Mouse (Mus musculus) neural tube, embryonic 12.5 days (tissue): ENCODE results near the gene Sdf2l1. TPM values are rescaled to one million over a fixed set of nuclear protein-coding genes. Genes with fewer than 3 reads are reported as not detected.

ENCODE experiments used
- ATAC-seq: fragments of 200-750 bp; cut with Nextera tagmentation; 2 replicates; pipeline ENCODE4 v1.8.0; 2017; ENCODE audit warnings: low read depth, mild to moderate bottlenecking, moderate TSS enrichment, moderate library complexity; ENCODE audit not compliant: low FRiP score
- H3K27ac ChIP-seq: fragments of 300-500 bp; sonication (generic); 2 replicates; pipeline ENCODE4 v1.5.1; 2016
- H3K27me3 ChIP-seq: fragments of 300-500 bp; sonication (generic); replicated peaks from 2 replicates; pipeline ENCODE4 v1.6.1; 2016; ENCODE audit warnings: mild to moderate bottlenecking
- H3K36me3 ChIP-seq: fragments of 300-500 bp; sonication (generic); 2 replicates; pipeline ENCODE4 v1.6.1; 2016; ENCODE audit warnings: mild to moderate bottlenecking
- H3K4me1 ChIP-seq: fragments of 300-500 bp; sonication (generic); 2 replicates; pipeline ENCODE4 v1.6.1; 2016
- H3K4me2 ChIP-seq: fragments of 300-500 bp; sonication (generic); replicated peaks from 2 replicates; pipeline ENCODE4 v1.6.1; 2016; ENCODE audit warnings: mild to moderate bottlenecking
- H3K4me3 ChIP-seq: fragments of 300-500 bp; sonication (generic); 2 replicates; pipeline ENCODE4 v1.5.1; 2016
- H3K9ac ChIP-seq: fragments of 300-500 bp; sonication (generic); 2 replicates; pipeline ENCODE4 v1.6.1; 2016; ENCODE audit warnings: mild to moderate bottlenecking
- H3K9me3 ChIP-seq: fragments of 300-500 bp; sonication (generic); 2 replicates; pipeline ENCODE4 v1.6.1; 2016; ENCODE audit warnings: mild to moderate bottlenecking
- WGBS: fragments of 180-500 bp; shearing (Covaris S2); methylation state at CpG from one replicate; pipeline ENCODE4 v1.1.7; 2016; 5-methylcytosine and 5-hydroxymethylcytosine counted together
- polyA plus RNA-seq: library from polyadenylated mRNA; unstranded; fragments of >200 nt; fragmentation: Nextera tagmentation; extraction: Ambion mirVana; gene quantifications from 2 replicates; pipeline ENCODE4 v1.2.1, GENCODE M21; 2016

The Sdf2l1 gene
- polyA plus RNA-seq, 1 experiment from 2014 or later, result 61.5 TPM

DNA sequence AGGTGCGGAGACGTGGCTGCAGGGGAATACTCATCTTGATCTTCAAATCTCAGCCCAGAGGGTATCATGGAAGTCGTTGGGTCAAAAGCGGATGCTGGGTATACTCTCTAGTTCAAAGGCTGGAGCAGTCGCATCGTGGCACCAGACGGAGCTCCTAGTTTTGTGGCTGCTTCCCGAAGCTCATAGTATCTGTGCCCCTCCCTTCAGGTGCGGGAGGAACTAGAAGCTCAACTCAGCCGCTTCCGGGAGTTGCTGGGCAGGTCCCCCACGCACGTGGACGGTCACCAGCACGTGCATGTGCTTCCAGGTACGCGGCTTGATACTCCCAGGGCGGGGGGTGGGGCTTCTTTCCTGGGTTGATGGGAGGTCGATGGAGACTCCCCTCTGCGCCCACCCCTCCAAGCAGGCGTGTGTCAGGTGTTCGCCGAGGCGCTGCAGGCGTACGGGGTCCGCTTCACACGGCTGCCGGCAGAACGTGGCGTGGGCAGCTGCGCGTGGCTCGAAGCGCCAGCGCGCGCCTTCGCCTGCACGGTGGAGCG is 15.3 kb upstream of the Sdf2l1 start:
- Histone ChIP-seq H3K4me3 (peak overlapping the region; percentile 55), H3K9me3 (no peaks in the 10 kb centered on the region), H3K27ac (no peak overlapping the region), H3K36me3 (peaks cover 10% of the 10 kb centered on the region), H3K9ac (peak overlapping the region; percentile 60), H3K4me2 (peak overlapping the region; percentile 94), H3K4me1 (peaks cover 14% of the 10 kb centered on the region), H3K27me3 (peaks cover 15% of the 10 kb centered on the region)
- ATAC-seq, result peak; percentile 37
- WGBS, result 1% methylated on average over 41 of the region's 41 CpGs

DNA sequence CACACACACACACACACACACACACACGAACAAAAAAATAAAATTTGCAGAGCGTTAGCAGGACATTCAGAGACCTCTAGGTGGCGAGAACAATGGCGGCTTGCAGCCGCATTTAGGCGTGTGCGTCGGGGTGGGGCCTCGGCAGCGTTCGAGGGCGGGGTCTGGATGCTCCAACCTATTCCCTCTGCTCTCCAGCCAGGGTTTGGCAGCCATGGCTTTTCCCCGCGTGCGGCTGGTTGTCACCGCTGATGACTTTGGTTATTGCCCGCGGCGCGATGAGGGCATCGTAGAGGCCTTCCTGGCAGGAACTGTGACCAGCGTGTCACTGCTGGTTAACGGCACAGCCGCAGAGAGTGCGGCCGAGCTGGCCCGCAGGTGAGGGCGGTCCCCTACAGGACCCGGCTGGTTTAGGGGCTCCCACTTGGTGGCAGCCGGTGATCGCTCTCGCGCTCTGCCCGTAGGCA is 14.6 kb upstream of the Sdf2l1 start, which contains the start of gene Ccdc116:
Gene Ccdc116, minus strand, starts transcription at position 458 of the 464 bp plus-strand sequence.
- Histone ChIP-seq H3K4me1 (peaks cover 14% of the 10 kb centered on the region), H3K27me3 (peaks cover 15% of the 10 kb centered on the region), H3K36me3 (peaks cover 4% of the 10 kb centered on the region), H3K9ac (peak within 1 kb of the TSS; percentile 60), H3K9me3 (no peaks in the 10 kb centered on the region), H3K4me2 (peak within 1 kb of the TSS; percentile 94), H3K27ac (no peak within 1 kb of the TSS), H3K4me3 (peak within 1 kb of the TSS; percentile 55)
- WGBS, result under 1% methylated on average over 34 of the region's 34 CpGs
- peak; percentile 79 for ATAC-seq

DNA sequence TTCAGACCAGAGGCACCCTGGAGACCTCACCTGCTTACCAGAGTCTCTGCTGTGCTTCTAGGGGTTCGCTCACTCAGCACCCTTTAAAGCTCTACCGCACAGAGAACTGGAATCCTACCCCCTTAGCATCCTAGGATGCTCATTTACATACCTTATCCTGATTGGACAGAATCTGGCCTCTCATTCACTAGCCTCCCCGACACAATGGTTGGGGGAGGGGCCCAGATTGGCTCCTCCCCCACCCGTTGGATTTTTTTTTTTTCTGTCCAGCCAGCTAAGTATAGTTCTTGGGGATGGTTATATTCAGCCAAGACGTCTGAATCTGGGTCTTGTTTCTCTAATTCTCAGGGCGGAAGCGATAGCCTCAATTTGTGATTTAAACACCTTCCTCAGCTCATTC is 12.2 kb upstream of the Sdf2l1 start, which contains the start of gene Ydjc:
Gene Ydjc, plus strand, starts transcription at position 283 of the 400 bp plus-strand sequence.
- no peaks in the 10 kb centered on the region for H3K9me3 ChIP-seq
- no peak for ATAC-seq
- WGBS, result 16% methylated on average over 7 of the region's 7 CpGs

DNA sequence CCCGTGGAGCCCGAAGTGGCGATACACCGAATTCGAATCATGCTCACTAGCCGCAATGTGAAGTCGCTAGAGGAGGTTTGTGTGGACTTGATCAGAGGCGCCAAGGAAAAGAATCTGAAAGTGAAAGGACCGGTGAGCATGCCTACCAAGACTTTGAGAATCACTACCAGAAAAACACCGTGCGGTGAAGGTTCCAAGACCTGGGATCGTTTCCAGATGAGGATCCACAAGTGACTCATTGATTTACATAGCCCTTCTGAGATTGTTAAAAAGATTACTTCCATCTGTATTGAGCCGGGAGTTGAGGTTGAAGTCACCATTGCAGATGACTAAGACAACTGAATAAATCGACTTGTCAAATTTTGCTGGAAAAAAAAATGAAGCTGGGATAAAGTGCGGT is 5.2 kb upstream of the Sdf2l1 start:
- Histone ChIP-seq H3K9me3 (no peaks in the 10 kb centered on the region), H3K9ac (no peak overlapping the region), H3K27ac (no peak overlapping the region), H3K36me3 (no peaks in the 10 kb centered on the region), H3K4me1 (no peaks in the 10 kb centered on the region; the same call in 1 of the 2 replicates), H3K4me2 (no peak overlapping the region), H3K4me3 (no peak overlapping the region), H3K27me3 (no peaks in the 10 kb centered on the region)
- ATAC-seq, result no peak
- 88% methylated on average over 15 of the region's 15 CpGs for WGBS

More for the DNA sequence above, 12.2 kb upstream of the Sdf2l1 start, which contains the start of gene Ydjc:
- Histone ChIP-seq H3K9ac (no peak within 1 kb of the TSS), H3K4me2 (no peak within 1 kb of the TSS), H3K4me3 (no peak within 1 kb of the TSS), H3K4me1 (peaks cover 14% of the 10 kb centered on the region), H3K27ac (no peak within 1 kb of the TSS), H3K27me3 (peaks cover 15% of the 10 kb centered on the region), H3K36me3 (no peaks in the 10 kb centered on the region)

DNA sequence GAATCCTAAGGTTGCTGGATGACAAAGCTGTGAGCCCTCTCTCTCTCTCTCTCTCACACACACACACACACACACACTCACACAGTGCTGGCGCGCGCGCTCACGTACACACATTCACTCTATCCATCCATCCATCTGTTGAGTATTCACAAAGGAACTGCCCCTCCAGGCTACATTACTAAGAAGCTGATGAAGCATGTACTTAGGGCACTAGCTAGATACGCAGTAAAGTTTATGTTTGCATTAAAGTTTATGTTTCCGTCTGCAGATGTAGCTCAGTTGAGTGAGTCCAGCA is 670 bp upstream of the Sdf2l1 start:
- peak overlapping the region; percentile 97 for H3K4me2 ChIP-seq
- H3K9me3 ChIP-seq, result no peaks in the 10 kb centered on the region
- WGBS, result 39% methylated on average over 7 of the region's 7 CpGs
- H3K9ac ChIP-seq, result peak overlapping the region; percentile 46
- H3K36me3 ChIP-seq, result no peaks in the 10 kb centered on the region
- H3K27ac ChIP-seq, result no peak overlapping the region
- ATAC-seq, result no peak
- no peaks in the 10 kb centered on the region for H3K27me3 ChIP-seq
- H3K4me1 ChIP-seq, result peaks cover 17% of the 10 kb centered on the region
- H3K4me3 ChIP-seq, result peak overlapping the region; percentile 81; the same call in 1 of the 2 replicates

DNA sequence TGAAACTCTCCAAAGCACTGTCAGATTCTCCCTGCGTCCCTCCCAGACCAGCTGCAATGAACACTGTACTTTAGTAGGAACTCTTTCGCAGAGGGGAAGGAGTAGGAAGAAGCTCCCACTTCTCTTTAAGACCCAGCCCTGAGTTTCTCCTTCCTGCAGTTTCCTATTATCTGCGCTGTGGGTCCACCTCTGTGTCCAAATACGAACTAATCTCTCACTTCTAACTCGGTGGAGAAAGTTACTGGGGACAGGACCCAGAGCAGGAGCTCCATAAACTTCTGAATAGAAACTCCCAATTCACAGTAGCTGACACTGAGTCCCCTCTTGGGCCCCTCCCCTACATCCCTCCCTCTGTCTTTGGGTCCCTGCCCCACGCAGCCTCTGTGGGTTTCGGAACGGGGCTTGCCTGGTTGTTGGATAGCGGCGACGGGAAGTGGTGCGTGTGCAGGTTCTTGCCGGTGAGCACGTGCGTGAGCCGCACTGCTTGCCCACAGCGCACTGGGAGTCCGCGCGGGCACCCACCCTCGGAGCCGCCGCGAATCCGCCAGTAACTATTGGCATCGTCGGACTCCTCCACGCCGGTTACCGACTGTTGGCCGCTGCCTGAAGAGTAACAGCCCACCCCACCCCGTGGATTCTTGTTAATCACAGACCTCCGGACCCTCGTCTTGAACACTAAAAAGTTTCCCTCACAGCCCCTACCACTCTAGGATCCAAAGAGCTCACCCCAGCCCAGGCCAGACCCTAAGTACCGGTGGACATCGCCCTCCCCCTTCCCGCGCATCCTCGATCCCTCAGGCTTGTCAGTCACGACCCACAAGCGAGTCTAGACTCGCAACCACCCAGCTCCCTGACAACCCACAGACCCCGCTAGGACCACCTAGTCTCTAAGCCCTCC is 743 bp downstream of the Sdf2l1 start:
- 4% methylated on average over 43 of the region's 43 CpGs for WGBS

DNA sequence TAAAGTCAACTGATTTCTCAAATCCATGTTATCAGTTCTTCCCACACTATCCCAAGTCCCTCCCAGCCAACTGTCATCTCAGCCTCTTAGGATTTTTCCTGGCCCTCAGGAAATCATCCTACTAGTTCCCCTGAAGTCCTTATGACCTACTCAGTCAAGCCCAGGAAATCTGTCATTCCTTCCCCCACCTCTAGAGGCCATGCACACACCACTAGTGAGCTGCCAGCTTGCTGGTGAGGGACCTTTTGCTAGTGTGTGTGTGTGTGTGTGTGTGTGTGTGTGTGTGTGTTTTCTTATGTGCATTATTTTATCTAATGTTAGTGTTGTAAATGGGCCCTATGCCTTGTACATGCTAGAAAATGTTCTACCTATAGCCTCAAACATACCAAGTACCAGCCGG is 4.9 kb downstream of the Sdf2l1 start:
- Histone ChIP-seq H3K27ac (no peak overlapping the region), H3K4me1 (peaks cover 36% of the 10 kb centered on the region), H3K9me3 (no peaks in the 10 kb centered on the region), H3K9ac (no peak overlapping the region), H3K4me2 (no peak overlapping the region), H3K36me3 (peaks cover 4% of the 10 kb centered on the region), H3K27me3 (no peaks in the 10 kb centered on the region; the same call in 1 of the 2 replicates), H3K4me3 (no peak overlapping the region)
- ATAC-seq, result no peak
- 89% methylated on average over 1 of the region's 1 CpGs for WGBS

More for the DNA sequence above, 743 bp downstream of the Sdf2l1 start:
- H3K27ac ChIP-seq, result peak overlapping the region; percentile 80
- peak overlapping the region; percentile 97 for H3K4me2 ChIP-seq
- H3K27me3 ChIP-seq, result no peaks in the 10 kb centered on the region
- no peaks in the 10 kb centered on the region for H3K36me3 ChIP-seq
- H3K9me3 ChIP-seq, result no peaks in the 10 kb centered on the region
- H3K9ac ChIP-seq, result peak overlapping the region; percentile 72
- H3K4me3 ChIP-seq, result peak overlapping the region; percentile 81
- ATAC-seq, result peak; percentile 88; the same call in 1 of the 2 replicates
- peaks cover 17% of the 10 kb centered on the region for H3K4me1 ChIP-seq

DNA sequence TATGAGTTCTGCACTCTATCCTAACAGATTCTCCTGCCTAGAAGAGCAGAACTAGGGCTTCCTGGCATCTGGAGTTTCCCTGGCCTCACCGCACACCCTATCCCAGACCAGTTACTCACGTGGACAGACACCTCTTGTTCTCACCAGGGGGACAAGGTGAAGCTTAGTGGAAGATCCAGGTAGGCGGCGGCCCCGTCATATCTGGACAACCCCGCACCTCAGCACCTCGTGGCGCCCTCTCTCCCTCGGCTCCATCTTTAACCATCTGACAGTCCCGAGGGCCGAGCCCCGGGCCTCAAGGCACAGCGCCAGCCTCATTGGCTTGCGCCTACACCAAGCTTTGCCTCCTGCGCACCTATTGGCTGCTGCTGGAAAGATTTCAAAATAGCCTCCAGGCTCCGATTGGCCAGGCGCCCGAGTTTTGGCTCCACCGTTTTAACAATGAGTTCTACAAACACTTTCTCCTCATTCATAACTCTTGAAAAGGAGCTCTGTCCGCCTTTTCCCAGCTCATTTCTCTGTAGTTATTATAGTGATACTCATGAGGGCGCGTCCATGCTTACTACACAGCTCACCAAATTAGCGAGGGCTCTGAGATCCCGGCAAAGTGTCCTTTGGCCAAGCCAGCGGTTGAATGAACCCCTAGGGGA is 7.2 kb downstream of the Sdf2l1 start, which contains the start of gene 2610318N02Rik:
Gene 2610318N02Rik, minus strand, starts transcription at position 297 of the 650 bp plus-strand sequence.
- peak within 1 kb of the TSS; percentile 53 for H3K4me3 ChIP-seq
- peak within 1 kb of the TSS; percentile 79 for H3K9ac ChIP-seq
- H3K9me3 ChIP-seq, result no peaks in the 10 kb centered on the region
- H3K4me2 ChIP-seq, result peak within 1 kb of the TSS; percentile 82
- H3K36me3 ChIP-seq, result peaks cover 23% of the 10 kb centered on the region
- peaks cover 25% of the 10 kb centered on the region for H3K4me1 ChIP-seq
- H3K27me3 ChIP-seq, result no peaks in the 10 kb centered on the region; the same call in 1 of the 2 replicates
- WGBS, result under 1% methylated on average over 25 of the region's 25 CpGs
- peak; percentile 96 for ATAC-seq
- H3K27ac ChIP-seq, result no peak within 1 kb of the TSS

DNA sequence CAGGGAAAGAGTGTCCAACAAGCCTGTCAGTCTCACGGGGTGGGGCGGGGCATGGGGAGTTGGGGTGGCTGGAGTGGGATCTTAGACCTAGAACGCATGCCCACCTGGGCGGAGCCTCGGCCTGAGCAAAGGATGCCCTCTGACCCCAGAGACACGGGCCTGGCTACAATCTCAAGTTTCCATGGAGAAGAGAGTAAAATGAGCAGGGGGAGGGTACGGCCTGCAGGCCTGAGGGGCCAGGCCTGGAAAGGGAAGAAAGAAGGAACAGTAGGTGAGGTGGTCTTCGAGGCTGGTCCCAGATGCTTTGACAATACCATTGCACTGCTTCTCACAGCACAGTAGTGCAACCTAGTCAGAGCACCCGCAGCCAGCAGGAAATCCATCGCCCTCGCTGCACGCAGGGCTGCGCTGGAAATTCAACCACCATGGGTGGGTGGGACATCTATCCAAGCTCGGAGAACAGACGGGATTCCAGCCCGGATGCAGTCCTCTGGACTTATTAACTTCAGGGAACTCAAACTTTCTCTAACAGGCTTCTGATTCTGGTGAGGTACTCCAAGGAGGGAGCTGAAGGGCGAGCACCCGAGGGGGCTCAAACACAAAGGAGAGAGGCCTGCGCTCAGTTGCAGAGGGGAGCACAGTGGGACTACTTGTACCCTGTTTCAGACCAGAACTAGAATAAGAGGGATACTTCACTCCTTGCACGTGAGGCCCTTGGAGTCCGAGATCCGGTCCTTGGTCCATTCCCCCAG is 7.9 kb downstream of the Sdf2l1 start:
- Histone ChIP-seq H3K4me2 (peak overlapping the region; percentile 82), H3K9ac (peak overlapping the region; percentile 79), H3K4me1 (peaks cover 25% of the 10 kb centered on the region), H3K4me3 (peak overlapping the region; percentile 53), H3K36me3 (peaks cover 29% of the 10 kb centered on the region), H3K27ac (no peak overlapping the region), H3K27me3 (no peaks in the 10 kb centered on the region; the same call in 1 of the 2 replicates), H3K9me3 (no peaks in the 10 kb centered on the region)
- under 1% methylated on average over 22 of the region's 22 CpGs for WGBS
- ATAC-seq, result peak; percentile 61

DNA sequence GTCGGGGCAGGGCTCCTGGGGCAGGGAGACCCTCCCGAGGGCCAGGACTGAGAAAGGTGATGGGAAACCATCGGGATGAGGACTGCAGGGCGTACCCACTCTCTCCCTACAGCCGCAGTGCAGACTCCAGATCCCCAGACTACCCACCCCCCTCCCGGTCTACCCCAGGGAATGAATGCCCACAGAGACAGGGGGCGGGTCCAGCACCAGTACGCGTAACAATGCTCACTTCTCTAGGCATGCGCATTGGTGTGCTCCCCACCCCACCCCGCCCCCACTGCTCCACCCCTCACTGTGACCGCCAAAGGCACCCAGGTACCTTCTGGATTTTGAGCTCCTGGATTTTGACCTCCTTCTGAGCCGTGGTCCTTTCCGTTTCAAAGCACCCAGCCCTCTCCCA is 10.6 kb downstream of the Sdf2l1 start:
- Histone ChIP-seq H3K27me3 (no peaks in the 10 kb centered on the region; the same call in 1 of the 2 replicates), H3K9ac (no peak overlapping the region), H3K27ac (no peak overlapping the region), H3K4me3 (no peak overlapping the region), H3K36me3 (peaks cover 50% of the 10 kb centered on the region), H3K9me3 (no peaks in the 10 kb centered on the region), H3K4me2 (peak overlapping the region; percentile 40), H3K4me1 (peaks cover 25% of the 10 kb centered on the region)
- 54% methylated on average over 14 of the region's 14 CpGs for WGBS
- ATAC-seq, result no peak

DNA sequence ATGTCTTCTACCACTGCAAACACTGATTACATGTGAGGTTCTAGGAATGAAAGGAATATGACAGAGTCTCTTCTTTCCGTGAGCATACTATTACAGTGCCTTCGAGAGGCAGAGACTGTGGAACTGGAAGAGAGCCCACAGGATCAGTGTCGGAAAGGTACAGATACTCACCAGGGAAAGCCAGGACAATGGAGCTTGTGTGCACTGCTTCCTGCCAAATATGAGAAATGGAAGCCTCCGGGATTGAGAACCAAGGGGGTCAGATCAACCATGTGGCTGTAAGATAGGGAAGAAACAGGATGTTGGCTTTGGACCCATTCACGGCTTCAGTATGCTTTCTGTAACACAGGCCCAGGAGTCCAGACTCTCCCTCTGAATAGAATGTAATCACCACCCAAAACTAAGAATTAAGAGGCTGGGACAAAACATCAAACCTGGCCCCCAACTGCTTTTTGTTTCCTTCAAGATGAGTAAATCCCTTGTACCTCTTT is 14.8 kb downstream of the Sdf2l1 start:
- 92% methylated on average over 5 of the region's 5 CpGs for WGBS
- Histone ChIP-seq H3K4me3 (no peak overlapping the region), H3K9me3 (no peaks in the 10 kb centered on the region), H3K9ac (no peak overlapping the region), H3K4me2 (no peak overlapping the region), H3K36me3 (peaks cover 70% of the 10 kb centered on the region), H3K27me3 (no peaks in the 10 kb centered on the region), H3K4me1 (peaks cover 6% of the 10 kb centered on the region; the same call in 1 of the 2 replicates), H3K27ac (no peak overlapping the region)
- ATAC-seq, result no peak
